8 mouse cellular contexts compared by ENCODE assay signal in genomic region chr7:30193581-30194100, GRCm38 (mm10). TPM values are rescaled to one million over a fixed set of nuclear protein-coding genes. Genes with fewer than 3 reads are reported as not detected.
DNase-seq lines count a peak whose midpoint lies in the region; ATAC-seq lines count a peak whose summit lies in the region.

No protein-coding gene starts in this region.

- H3K9ac ChIP-seq in forebrain, embryonic 15.5 days (replicated peaks), result peak overlapping the region; percentile 70
- peak overlapping the region; percentile 70 for H3K9ac ChIP-seq in hindbrain, embryonic 12.5 days

- peak overlapping the region; percentile 82 for H3K4me3 ChIP-seq in forebrain, embryonic 15.5 days
- H3K4me3 ChIP-seq in hindbrain, embryonic 12.5 days, result peak overlapping the region; percentile 53

- H3K4me2 ChIP-seq in forebrain, embryonic 15.5 days (replicated peaks), result peak overlapping the region; percentile 77
- peak overlapping the region; percentile 67 for H3K4me2 ChIP-seq in hindbrain, embryonic 12.5 days (replicated peaks)

- peaks cover 27% of the 10 kb centered on the region for H3K36me3 ChIP-seq in forebrain, embryonic 15.5 days
- peaks cover 32% of the 10 kb centered on the region for H3K36me3 ChIP-seq in hindbrain, embryonic 12.5 days

- H3K27ac ChIP-seq in forebrain, embryonic 15.5 days (replicated peaks), result peak overlapping the region; percentile 77
- H3K27ac ChIP-seq in hindbrain, embryonic 12.5 days, result peak overlapping the region; percentile 56

- peak; percentile 79 for DNase-seq in MN1 (ENCODE audit: low spot score)
- DNase-seq in cerebellum, adult 18-20 months, result peak; percentile 88 to 93
- DNase-seq in layer of hippocampus, postnatal 25 days (ENCODE audit: extremely low spot score in 1 of 2, low spot score in 1 of 2), result peak; percentile 61 to 65
- peak; percentile 83 to 86 for DNase-seq in lung, postnatal 4 days
- peak; percentile 78 for DNase-seq in retina, embryonic 14.5 days (ENCODE audit: low spot score)
- peak; percentile 67 for DNase-seq in thymus, postnatal 25 days

- ATAC-seq in forebrain, embryonic 15.5 days (replicated peaks), result peak; percentile 69
- ATAC-seq in hindbrain, embryonic 12.5 days (ENCODE audit: low FRiP score), result peak; percentile 53

- no peaks in the 10 kb centered on the region for H3K9me3 ChIP-seq in forebrain, embryonic 15.5 days
- H3K9me3 ChIP-seq in hindbrain, embryonic 12.5 days (replicated peaks), result no peaks in the 10 kb centered on the region

- 1% methylated on average over 26 of the region's 26 CpGs for WGBS in forebrain, embryonic 15.5 days
- WGBS in hindbrain, embryonic 12.5 days, result under 1% methylated on average over 20 of the region's 26 CpGs

- H3K27me3 ChIP-seq in forebrain, embryonic 15.5 days, result no peaks in the 10 kb centered on the region
- no peaks in the 10 kb centered on the region for H3K27me3 ChIP-seq in hindbrain, embryonic 12.5 days

- peaks cover 24% of the 10 kb centered on the region for H3K4me1 ChIP-seq in forebrain, embryonic 15.5 days
- peaks cover 13% of the 10 kb centered on the region for H3K4me1 ChIP-seq in hindbrain, embryonic 12.5 days

RNA-seq across cellular contexts. Expression of gene Capns1, which starts 5.0 kb away (rescaled TPM):
- polyA plus RNA-seq in forebrain, embryonic 15.5 days (2015; fragmentation: Nextera tagmentation; extraction: Ambion mirVana), result 62.5 and 67.8 TPM in 2 replicates
- 78.0 and 80.0 TPM in 2 replicates for polyA plus RNA-seq in hindbrain, embryonic 12.5 days (2016; fragmentation: Nextera tagmentation; extraction: Ambion mirVana)
- total RNA-seq in layer of hippocampus, postnatal 25 days (2021), result 100 to 1,000 TPM; 206 to 218 TPM

RNA-seq across cellular contexts. Expression of gene Cox7a1, which starts 9.7 kb away (rescaled TPM):
- polyA plus RNA-seq in forebrain, embryonic 15.5 days (2015; fragmentation: Nextera tagmentation; extraction: Ambion mirVana), result 3.3 and 4.2 TPM in 2 replicates
- polyA plus RNA-seq in hindbrain, embryonic 12.5 days (2016; fragmentation: Nextera tagmentation; extraction: Ambion mirVana), result 3.5 and 3.6 TPM in 2 replicates
- total RNA-seq in layer of hippocampus, postnatal 25 days (2021), result 1 to 10 TPM; 2.8 to 5.0 TPM

RNA-seq across cellular contexts. Expression of gene Zfp146, which starts 24.1 kb away (rescaled TPM):
- polyA plus RNA-seq in forebrain, embryonic 15.5 days (2015; fragmentation: Nextera tagmentation; extraction: Ambion mirVana), result 16.1 and 18.4 TPM in 2 replicates
- polyA plus RNA-seq in hindbrain, embryonic 12.5 days (2016; fragmentation: Nextera tagmentation; extraction: Ambion mirVana), result 17.6 and 20.2 TPM in 2 replicates
- 10 to 100 TPM; 49.2 to 50.2 TPM for total RNA-seq in layer of hippocampus, postnatal 25 days (2021)

RNA-seq across cellular contexts. Expression of gene Polr2i, which starts 38.1 kb away (rescaled TPM):
- polyA plus RNA-seq in forebrain, embryonic 15.5 days (2015; fragmentation: Nextera tagmentation; extraction: Ambion mirVana), result 173 and 193 TPM in 2 replicates
- polyA plus RNA-seq in hindbrain, embryonic 12.5 days (2016; fragmentation: Nextera tagmentation; extraction: Ambion mirVana), result 135 and 149 TPM in 2 replicates
- total RNA-seq in layer of hippocampus, postnatal 25 days (2021), result 10 to 100 TPM; 60.0 to 64.5 TPM

RNA-seq across cellular contexts. Expression of gene Tbcb, which starts 38.4 kb away (rescaled TPM):
- 352 and 364 TPM in 2 replicates for polyA plus RNA-seq in forebrain, embryonic 15.5 days (2015; fragmentation: Nextera tagmentation; extraction: Ambion mirVana)
- polyA plus RNA-seq in hindbrain, embryonic 12.5 days (2016; fragmentation: Nextera tagmentation; extraction: Ambion mirVana), result 272 and 275 TPM in 2 replicates
- 100 to 1,000 TPM; 115 to 136 TPM for total RNA-seq in layer of hippocampus, postnatal 25 days (2021)

Comparison
In these comparisons a context has a peak if more than half of its experiments do, and no peak if none do; other contexts are left out.
1. Peak in every context shown above with its lines: DNase-seq, ATAC-seq, H3K4me3 ChIP-seq and H3K27ac ChIP-seq.